In genomic region chr6:121177118-121177708, GRCm38 (mm10) we compare ENCODE assay signal across 16 mouse cellular contexts. TPM values are rescaled to one million over a fixed set of nuclear protein-coding genes. Genes with fewer than 3 reads are reported as not detected.
DNase-seq lines count a peak whose midpoint lies in the region; ATAC-seq and TF ChIP-seq lines count a peak whose summit lies in the region.
"Had no signal": no experiment of that assay in that cellular context is flagged by ENCODE, and none has a peak within 500 bp of the region (broad histone marks: within the 10 kb centered on the region; RNA-seq: fewer than 3 reads in every experiment).

No protein-coding gene starts in this region.

- no peaks in the 10 kb centered on the region for H3K27me3 ChIP-seq in heart, postnatal 0 days (ENCODE audit: control insufficient read depth, insufficient read depth, low read length)
- no peaks in the 10 kb centered on the region for H3K27me3 ChIP-seq in liver, adult 2 months (ENCODE audit: control insufficient read depth, insufficient read depth, low read length)
- H3K27me3 ChIP-seq in stomach, postnatal 0 days (ENCODE audit: control insufficient read depth, insufficient read depth, low read length) = no peaks in the 10 kb centered on the region
- no peaks in the 10 kb centered on the region for H3K27me3 ChIP-seq in forebrain, embryonic 16.5 days (replicated peaks; ENCODE audit: control insufficient read depth, insufficient read depth, low read length)
- H3K27me3 ChIP-seq: embryonic facial prominence, embryonic 15.5 days; forebrain, embryonic 15.5 days; neural tube, embryonic 12.5 days had no signal

- peak overlapping the region; percentile 2; the same call in 1 of the 2 replicates for H3K27ac ChIP-seq in heart, postnatal 0 days (ENCODE audit: low read depth)
- peak overlapping the region; percentile 34 for H3K27ac ChIP-seq in liver, adult 2 months (replicated peaks; ENCODE audit: insufficient read depth, low read depth, low read length)
- H3K27ac ChIP-seq in stomach, postnatal 0 days (replicated peaks) = peak overlapping the region; percentile 86
- H3K27ac ChIP-seq in forebrain, embryonic 16.5 days (ENCODE audit: low read length) = no peak overlapping the region
- H3K27ac ChIP-seq: forebrain, embryonic 15.5 days; liver, embryonic 15.5 days; neural tube, embryonic 12.5 days had no signal

- TF ChIP-seq POLR2A in liver, adult 2 months (IDR thresholded peaks at IDR 0.05; ENCODE audit: extremely low read depth, insufficient read depth, low read length) = no peak

- peak; percentile 4 for DNase-seq in heart, postnatal 0 days (ENCODE audit: low spot score)
- no peak for DNase-seq in heart, postnatal 25 days (ENCODE audit: low spot score)
- peak; percentile 91 for DNase-seq in liver, adult 2 months (ENCODE audit: extremely low read depth, low read depth, low spot score)
- DNase-seq in liver = no peak
- peak; percentile 51 to 59 for DNase-seq in kidney, postnatal 36 days
- peak; percentile 44 for DNase-seq in stomach, postnatal 0 days (ENCODE audit: low spot score)
- DNase-seq: cerebellum, adult 18-20 months; gastrocnemius, postnatal 14 days; heart, postnatal 4 days had no signal

- TF ChIP-seq CTCF in heart, postnatal 0 days (IDR thresholded peaks at IDR 0.05; ENCODE audit: low read depth) = no peak
- no peak for TF ChIP-seq CTCF in liver, adult 2 months (IDR thresholded peaks at IDR 0.05; ENCODE audit: low read depth, low read length)
- no peak for TF ChIP-seq CTCF in stomach, postnatal 0 days (IDR thresholded peaks at IDR 0.05; ENCODE audit: low read depth)

- no peak overlapping the region for H3K4me3 ChIP-seq in heart, postnatal 0 days (ENCODE audit: low read depth, low read length)
- H3K4me3 ChIP-seq in liver, adult 2 months (ENCODE audit: insufficient read depth, low read depth, low read length) = no peak overlapping the region
- H3K4me3 ChIP-seq in stomach, postnatal 0 days (ENCODE audit: low read depth, low read length) = no peak overlapping the region
- H3K4me3 ChIP-seq in forebrain, embryonic 16.5 days (replicated peaks; ENCODE audit: low read length) = no peak overlapping the region
- H3K4me3 ChIP-seq: embryonic facial prominence, embryonic 15.5 days; forebrain, embryonic 15.5 days; heart, embryonic 10.5 days; liver, embryonic 15.5 days; neural tube, embryonic 12.5 days had no signal

- H3K9me3 ChIP-seq in heart, postnatal 0 days (replicated peaks; ENCODE audit: control insufficient read depth, low read length) = no peaks in the 10 kb centered on the region
- H3K9me3 ChIP-seq in stomach, postnatal 0 days (ENCODE audit: control insufficient read depth, low read length) = no peaks in the 10 kb centered on the region
- no peaks in the 10 kb centered on the region for H3K9me3 ChIP-seq in forebrain, embryonic 16.5 days (ENCODE audit: control insufficient read depth, low read length)
- H3K9me3 ChIP-seq: embryonic facial prominence, embryonic 15.5 days; forebrain, embryonic 15.5 days; heart, embryonic 10.5 days; liver, embryonic 15.5 days; neural tube, embryonic 12.5 days had no signal

- no peak for TF ChIP-seq EP300 in heart, postnatal 0 days (IDR thresholded peaks at IDR 0.05; ENCODE audit: low read depth)
- no peak for TF ChIP-seq EP300 in stomach, postnatal 0 days (optimal IDR thresholded peaks at IDR 0.05)

- no peaks in the 10 kb centered on the region for H3K36me3 ChIP-seq in heart, postnatal 0 days (replicated peaks; ENCODE audit: control insufficient read depth, insufficient read depth, low read length)
- H3K36me3 ChIP-seq in liver, adult 2 months (ENCODE audit: control insufficient read depth, insufficient read depth, low read length) = no peaks in the 10 kb centered on the region
- no peaks in the 10 kb centered on the region for H3K36me3 ChIP-seq in stomach, postnatal 0 days (ENCODE audit: control insufficient read depth, insufficient read depth, low read length)
- no peaks in the 10 kb centered on the region for H3K36me3 ChIP-seq in forebrain, embryonic 16.5 days (ENCODE audit: control insufficient read depth, insufficient read depth)
- H3K36me3 ChIP-seq: embryonic facial prominence, embryonic 15.5 days; forebrain, embryonic 15.5 days; heart, embryonic 10.5 days; liver, embryonic 15.5 days; neural tube, embryonic 12.5 days had no signal

- no peaks in the 10 kb centered on the region for H3K79me2 ChIP-seq in liver, adult 2 months (ENCODE audit: control insufficient read depth, insufficient read depth, low read length)

- intact Hi-C loops in heart, postnatal 25 days (cut with DNase I) = loop anchor here (2.0 kb wide), 1 partner anchor 278 kb away; no protein-coding TSS in a partner anchor

- 84% methylated on average over 7 of the region's 7 CpGs for WGBS in heart, postnatal 0 days
- WGBS in liver, adult 2 months = 30% methylated on average over 7 of the region's 7 CpGs
- WGBS in stomach, postnatal 0 days = 64% methylated on average over 7 of the region's 7 CpGs
- 83% methylated on average over 7 of the region's 7 CpGs for WGBS in forebrain, embryonic 16.5 days

- H3K4me1 ChIP-seq in heart, postnatal 0 days (ENCODE audit: control insufficient read depth, insufficient read depth) = 0 out of 2 replicates have a peak, but pooled peaks cover 17% of the 10 kb centered on the region
- peaks cover 17% of the 10 kb centered on the region for H3K4me1 ChIP-seq in liver, adult 2 months (ENCODE audit: control insufficient read depth, insufficient read depth, low read length)
- no peaks in the 10 kb centered on the region for H3K4me1 ChIP-seq in stomach, postnatal 0 days (replicated peaks; ENCODE audit: control insufficient read depth, insufficient read depth)
- H3K4me1 ChIP-seq in forebrain, embryonic 16.5 days (replicated peaks; ENCODE audit: control insufficient read depth, insufficient read depth, low read length) = peaks cover 2% of the 10 kb centered on the region; the same call in 1 of the 2 replicates

- H3K4me2 ChIP-seq in heart, postnatal 0 days (ENCODE audit: low read depth, low read length) = no peak overlapping the region
- no peak overlapping the region for H3K4me2 ChIP-seq in stomach, postnatal 0 days (replicated peaks; ENCODE audit: low read depth)
- H3K4me2 ChIP-seq in forebrain, embryonic 16.5 days (ENCODE audit: low read length) = no peak overlapping the region
- H3K4me2 ChIP-seq: forebrain, embryonic 15.5 days; liver, embryonic 15.5 days; neural tube, embryonic 12.5 days had no signal

- no peak overlapping the region for H3K9ac ChIP-seq in heart, postnatal 0 days (replicated peaks; ENCODE audit: low read depth, low read length)
- H3K9ac ChIP-seq in liver, adult 2 months (ENCODE audit: low read depth, low read length) = no peak overlapping the region
- H3K9ac ChIP-seq in stomach, postnatal 0 days (ENCODE audit: low read length) = no peak overlapping the region
- H3K9ac ChIP-seq in forebrain, embryonic 16.5 days (replicated peaks; ENCODE audit: low read depth, low read length) = no peak overlapping the region
- H3K9ac ChIP-seq: embryonic facial prominence, embryonic 15.5 days; forebrain, embryonic 15.5 days; liver, embryonic 15.5 days; neural tube, embryonic 12.5 days had no signal

- ATAC-seq in heart, postnatal 0 days (ENCODE audit: insufficient read depth, low read depth) = no peak
- peak; percentile 27; the same call in 1 of the 2 replicates for ATAC-seq in stomach, postnatal 0 days (ENCODE audit: low FRiP score, low TSS enrichment)
- ATAC-seq in forebrain, embryonic 16.5 days = no peak
- no peak for ATAC-seq in erythroblast, adult 5-6 weeks (replicated peaks; ENCODE audit: low FRiP score, poor library complexity, severe bottlenecking)
- ATAC-seq: forebrain, embryonic 15.5 days had no signal

RNA-seq across cellular contexts. Expression of gene Pex26, which starts 6.3 kb away (rescaled TPM):
- total RNA-seq in heart, postnatal 0 days (2014; rRNA removed; ENCODE audit: low replicate concordance) = 17.5 and 20.2 TPM in 2 replicates
- polyA plus RNA-seq in heart, postnatal 0 days (2015; fragmentation: Nextera tagmentation; extraction: Ambion mirVana) = 4.6 and 5.0 TPM in 2 replicates
- total RNA-seq in heart, postnatal 25 days (2021) = 1 to 10 TPM; 6.9 to 7.1 TPM
- 10.0 and 13.2 TPM in 2 replicates for total RNA-seq in liver, adult 2 months (2014; rRNA removed)
- 20.4 and 23.5 TPM in 2 replicates for polyA plus RNA-seq in liver, adult 2 months (2012; rRNA removed)
- 6.2 and 6.5 TPM in 2 replicates for polyA plus RNA-seq in stomach, postnatal 0 days (2015; fragmentation: Nextera tagmentation; extraction: Ambion mirVana)
- polyA plus RNA-seq in forebrain, embryonic 16.5 days (2015; fragmentation: Nextera tagmentation; extraction: Ambion mirVana) = 15.9 and 16.1 TPM in 2 replicates
- total RNA-seq in erythroblast, adult 5-6 weeks (2015; ENCODE audit: low replicate concordance) = 1.7 and 3.8 TPM in 2 replicates
- total RNA-seq in erythroblast, adult 5-6 weeks (2017; ENCODE audit: low replicate concordance) = 1.3 and 1.7 TPM in 2 replicates

RNA-seq across cellular contexts. Expression of gene Tuba8, which starts 33.3 kb away (rescaled TPM):
- total RNA-seq in heart, postnatal 0 days (2014; rRNA removed; ENCODE audit: low replicate concordance) = 2.7 and 5.6 TPM in 2 replicates
- polyA plus RNA-seq in heart, postnatal 0 days (2015; fragmentation: Nextera tagmentation; extraction: Ambion mirVana) = 3.6 and 6.0 TPM in 2 replicates
- 100 to 1,000 TPM; 162 to 166 TPM for total RNA-seq in heart, postnatal 25 days (2021)
- 0.55 and 1.9 TPM in 2 replicates for total RNA-seq in liver, adult 2 months (2014; rRNA removed)
- 1.5 and 1.6 TPM in 2 replicates for polyA plus RNA-seq in liver, adult 2 months (2012; rRNA removed)
- polyA plus RNA-seq in stomach, postnatal 0 days (2015; fragmentation: Nextera tagmentation; extraction: Ambion mirVana) = 0.06 and 0.13 TPM in 2 replicates
- 0.35 TPM in 1 of 2 replicates, not detected in the other for polyA plus RNA-seq in forebrain, embryonic 16.5 days (2015; fragmentation: Nextera tagmentation; extraction: Ambion mirVana)
- 11.5 and 14.4 TPM in 2 replicates for total RNA-seq in erythroblast, adult 5-6 weeks (2015; ENCODE audit: low replicate concordance)
- 5.9 and 6.7 TPM in 2 replicates for total RNA-seq in erythroblast, adult 5-6 weeks (2017; ENCODE audit: low replicate concordance)

RNA-seq across cellular contexts. Expression of gene Mical3, which starts 46.4 kb away (rescaled TPM):
- total RNA-seq in heart, postnatal 0 days (2014; rRNA removed; ENCODE audit: low replicate concordance) = 79.3 and 94.8 TPM in 2 replicates
- 23.2 and 30.8 TPM in 2 replicates for polyA plus RNA-seq in heart, postnatal 0 days (2015; fragmentation: Nextera tagmentation; extraction: Ambion mirVana)
- 100 to 1,000 TPM; 123 to 140 TPM for total RNA-seq in heart, postnatal 25 days (2021)
- 5.8 and 9.0 TPM in 2 replicates for total RNA-seq in liver, adult 2 months (2014; rRNA removed)
- 7.9 and 8.8 TPM in 2 replicates for polyA plus RNA-seq in liver, adult 2 months (2012; rRNA removed)
- 4.1 and 4.5 TPM in 2 replicates for polyA plus RNA-seq in stomach, postnatal 0 days (2015; fragmentation: Nextera tagmentation; extraction: Ambion mirVana)
- polyA plus RNA-seq in forebrain, embryonic 16.5 days (2015; fragmentation: Nextera tagmentation; extraction: Ambion mirVana) = 27.1 and 35.5 TPM in 2 replicates
- 99.0 and 127 TPM in 2 replicates for total RNA-seq in erythroblast, adult 5-6 weeks (2015; ENCODE audit: low replicate concordance)
- total RNA-seq in erythroblast, adult 5-6 weeks (2017; ENCODE audit: low replicate concordance) = 133 and 258 TPM in 2 replicates

Comparison
In these comparisons a context has a peak if more than half of its experiments do, and no peak if none do; other contexts are left out.
1. DNase-seq: peak in heart, postnatal 0 days (single experiment), liver, adult 2 months (single experiment), kidney, postnatal 36 days (2 of 2) and stomach, postnatal 0 days (single experiment); none in heart, postnatal 25 days (single experiment) and liver (single experiment).
2. RNA of gene Tuba8, which starts 33.3 kb away (total RNA-seq): 162 to 166 TPM in heart, postnatal 25 days; 5.9 to 14.4 TPM in erythroblast, adult 5-6 weeks, 2.7 to 5.6 TPM in heart, postnatal 0 days and 0.55 to 1.9 TPM in liver, adult 2 months; every median in the first group is over 10 times any median in the second.